8 mouse cellular contexts compared by ENCODE assay signal in genomic region chr1:173366701-173367355, GRCm38 (mm10). TPM values are rescaled to one million over a fixed set of nuclear protein-coding genes. Genes with fewer than 3 reads are reported as not detected.
DNase-seq lines count a peak whose midpoint lies in the region; ATAC-seq lines count a peak whose summit lies in the region.

No protein-coding gene starts in this region.

- no peak for DNase-seq in heart, embryonic 10.5 days (ENCODE audit: low spot score)
- DNase-seq in heart, adult 8-10 months (ENCODE audit: low spot score), result no peak
- peak; percentile 10 for DNase-seq in ZHBTc4 (ENCODE audit: low read depth, low spot score)
- DNase-seq in left cerebral cortex, adult 8-10 months (ENCODE audit: low spot score in 2 of 2), result peak; percentile 43 to 62
- no peak for DNase-seq in adrenal gland, adult 2 months
- DNase-seq in gastrocnemius, adult 8-10 months (ENCODE audit: low spot score in 2 of 2), result no peak

- ATAC-seq in forebrain, embryonic 13.5 days, result peak; percentile 75
- ATAC-seq in neural tube, embryonic 12.5 days (ENCODE audit: low FRiP score, low read depth), result peak; percentile 77

- H3K9ac ChIP-seq in forebrain, embryonic 13.5 days, result peak overlapping the region; percentile 94
- H3K9ac ChIP-seq in neural tube, embryonic 12.5 days, result peak overlapping the region; percentile 91

- H3K27ac ChIP-seq in heart, embryonic 10.5 days, result no peak overlapping the region
- peak overlapping the region; percentile 74 for H3K27ac ChIP-seq in forebrain, embryonic 13.5 days
- peak overlapping the region; percentile 72 for H3K27ac ChIP-seq in neural tube, embryonic 12.5 days

- no peaks in the 10 kb centered on the region for H3K9me3 ChIP-seq in heart, embryonic 10.5 days
- no peaks in the 10 kb centered on the region for H3K9me3 ChIP-seq in forebrain, embryonic 13.5 days (replicated peaks)
- H3K9me3 ChIP-seq in neural tube, embryonic 12.5 days, result no peaks in the 10 kb centered on the region

- H3K27me3 ChIP-seq in heart, embryonic 10.5 days (ENCODE audit: insufficient read depth, poor library complexity, severe bottlenecking), result peaks cover 40% of the 10 kb centered on the region
- no peaks in the 10 kb centered on the region for H3K27me3 ChIP-seq in forebrain, embryonic 13.5 days
- H3K27me3 ChIP-seq in neural tube, embryonic 12.5 days (replicated peaks), result no peaks in the 10 kb centered on the region

- H3K4me3 ChIP-seq in heart, embryonic 10.5 days, result peak overlapping the region; percentile 64
- peak overlapping the region; percentile 93 for H3K4me3 ChIP-seq in forebrain, embryonic 13.5 days
- H3K4me3 ChIP-seq in neural tube, embryonic 12.5 days, result peak overlapping the region; percentile 70

- under 1% methylated on average over 31 of the region's 31 CpGs for WGBS in heart, embryonic 10.5 days
- WGBS in forebrain, embryonic 13.5 days, result 0% methylated on average over 31 of the region's 31 CpGs
- under 1% methylated on average over 31 of the region's 31 CpGs for WGBS in neural tube, embryonic 12.5 days

- H3K4me1 ChIP-seq in heart, embryonic 10.5 days, result peaks cover 23% of the 10 kb centered on the region
- peaks cover 34% of the 10 kb centered on the region for H3K4me1 ChIP-seq in forebrain, embryonic 13.5 days
- H3K4me1 ChIP-seq in neural tube, embryonic 12.5 days, result peaks cover 26% of the 10 kb centered on the region

- H3K4me2 ChIP-seq in forebrain, embryonic 13.5 days, result peak overlapping the region; percentile 92
- peak overlapping the region; percentile 83 for H3K4me2 ChIP-seq in neural tube, embryonic 12.5 days (replicated peaks)

- H3K36me3 ChIP-seq in heart, embryonic 10.5 days, result no peaks in the 10 kb centered on the region
- no peaks in the 10 kb centered on the region for H3K36me3 ChIP-seq in forebrain, embryonic 13.5 days (ENCODE audit: poor library complexity, severe bottlenecking)
- H3K36me3 ChIP-seq in neural tube, embryonic 12.5 days, result no peaks in the 10 kb centered on the region

RNA-seq across cellular contexts. Expression of gene Cadm3, which starts 0.7 kb away (rescaled TPM):
- polyA plus RNA-seq in heart, embryonic 10.5 days (2016; fragmentation: Nextera tagmentation; extraction: Ambion mirVana), result 1.2 and 1.3 TPM in 2 replicates
- 1 to 10 TPM; 1.8 to 2.8 (median 2.6) TPM for total RNA-seq in heart, adult 8-10 months (2022)
- polyA plus RNA-seq in forebrain, embryonic 13.5 days (2015; fragmentation: Nextera tagmentation; extraction: Ambion mirVana), result 17.5 and 20.1 TPM in 2 replicates
- total RNA-seq in left cerebral cortex, adult 8-10 months (2022), result 100 to 1,000 TPM; 384 to 405 (median 400) TPM
- polyA plus RNA-seq in neural tube, embryonic 12.5 days (2016; fragmentation: Nextera tagmentation; extraction: Ambion mirVana), result 36.0 and 41.8 TPM in 2 replicates
- total RNA-seq in adrenal gland, adult 2 months (2021), result 1 to 10 TPM; 3.9 to 6.1 TPM
- polyA plus RNA-seq in adrenal gland, adult 2 months (2012; rRNA removed), result 6.8 and 9.3 TPM in 2 replicates
- total RNA-seq in gastrocnemius, adult 8-10 months (2022), result 1 to 10 TPM; 4.2 to 6.8 (median 6.2) TPM

RNA-seq across cellular contexts. Expression of gene Aim2, which starts 16.1 kb away (rescaled TPM):
- 1.3 and 1.5 TPM in 2 replicates for polyA plus RNA-seq in heart, embryonic 10.5 days (2016; fragmentation: Nextera tagmentation; extraction: Ambion mirVana)
- total RNA-seq in heart, adult 8-10 months (2022), result 1 to 10 TPM in 3 of 4 experiments, under 1 TPM in 1; 0.65 to 3.1 (median 1.4) TPM
- polyA plus RNA-seq in forebrain, embryonic 13.5 days (2015; fragmentation: Nextera tagmentation; extraction: Ambion mirVana), result 7.3 and 7.6 TPM in 2 replicates
- total RNA-seq in left cerebral cortex, adult 8-10 months (2022), result 1 to 10 TPM; 3.9 to 9.2 (median 5.1) TPM
- 3.8 and 4.5 TPM in 2 replicates for polyA plus RNA-seq in neural tube, embryonic 12.5 days (2016; fragmentation: Nextera tagmentation; extraction: Ambion mirVana)
- total RNA-seq in adrenal gland, adult 2 months (2021), result under 1 TPM; 0.55 to 0.78 TPM
- polyA plus RNA-seq in adrenal gland, adult 2 months (2012; rRNA removed), result 0.15 and 0.20 TPM in 2 replicates
- under 1 TPM in 1 of 4 experiments, not detected in 3; 0.58 TPM for total RNA-seq in gastrocnemius, adult 8-10 months (2022)

RNA-seq across cellular contexts. Expression of gene Ackr1, which starts 33.3 kb away (rescaled TPM):
- polyA plus RNA-seq in heart, embryonic 10.5 days (2016; fragmentation: Nextera tagmentation; extraction: Ambion mirVana), result 1.8 and 1.9 TPM in 2 replicates
- total RNA-seq in heart, adult 8-10 months (2022), result under 1 TPM; 0.23 to 0.56 (median 0.37) TPM
- polyA plus RNA-seq in forebrain, embryonic 13.5 days (2015; fragmentation: Nextera tagmentation; extraction: Ambion mirVana), result 8.0 and 10.3 TPM in 2 replicates
- total RNA-seq in left cerebral cortex, adult 8-10 months (2022), result 10 to 100 TPM; 58.7 to 67.1 (median 61.4) TPM
- 10.4 and 11.3 TPM in 2 replicates for polyA plus RNA-seq in neural tube, embryonic 12.5 days (2016; fragmentation: Nextera tagmentation; extraction: Ambion mirVana)
- 1 to 10 TPM; 1.1 to 2.0 TPM for total RNA-seq in adrenal gland, adult 2 months (2021)
- 2.1 and 4.5 TPM in 2 replicates for polyA plus RNA-seq in adrenal gland, adult 2 months (2012; rRNA removed)
- 1 to 10 TPM; 1.3 to 2.9 (median 1.9) TPM for total RNA-seq in gastrocnemius, adult 8-10 months (2022)

Comparison
In these comparisons a context has a peak if more than half of its experiments do, and no peak if none do; other contexts are left out.
1. DNase-seq: peak in ZHBTc4 (single experiment) and left cerebral cortex, adult 8-10 months (2 of 2); none in heart, embryonic 10.5 days (single experiment), heart, adult 8-10 months (single experiment), adrenal gland, adult 2 months (single experiment) and gastrocnemius, adult 8-10 months (0 of 2).
2. RNA of gene Cadm3, which starts 0.7 kb away (total RNA-seq): 384 to 405 TPM in left cerebral cortex, adult 8-10 months; 4.2 to 6.8 TPM in gastrocnemius, adult 8-10 months, 3.9 to 6.1 TPM in adrenal gland, adult 2 months and 1.8 to 2.8 TPM in heart, adult 8-10 months; every median in the first group is over 10 times any median in the second.
3. RNA of gene Ackr1, which starts 33.3 kb away (total RNA-seq): 58.7 to 67.1 TPM in left cerebral cortex, adult 8-10 months; 1.1 to 2.0 TPM in adrenal gland, adult 2 months, 1.3 to 2.9 TPM in gastrocnemius, adult 8-10 months and 0.23 to 0.56 TPM in heart, adult 8-10 months; every median in the first group is over 10 times any median in the second.
4. Peak in every context shown above with its lines, with median percentiles within 50 percentile points of each other: H3K4me3 ChIP-seq.